Mouse (Mus musculus) E14TG2a.4 (cell line): ENCODE data around the gene Kif12.
A peak's percentile ranks its signal among the peaks of the same experiment; 100 is the strongest.

ENCODE experiments used
- H3K27me3 ChIP-seq: 2 replicates; pipeline ENCODE4 v1.6.1; 2014; ENCODE audit warnings: low read length, control low read depth; ENCODE audit not compliant: insufficient read depth
- H3K36me3 ChIP-seq: 2 replicates; pipeline ENCODE4 v1.6.1; 2014; ENCODE audit warnings: low read length, control low read depth; ENCODE audit not compliant: insufficient read depth
- H3K4me1 ChIP-seq: replicated peaks from 2 replicates; pipeline ENCODE4 v1.6.1; 2014; ENCODE audit warnings: low read depth, low read length, control low read depth
- H3K4me3 ChIP-seq: replicated peaks from 2 replicates; pipeline ENCODE4 v1.5.1; 2014; ENCODE audit warnings: mild to moderate bottlenecking, low read length
- H3K9me3 ChIP-seq: 2 replicates; pipeline ENCODE4 v1.6.1; 2014; ENCODE audit warnings: low read length, control low read depth
- CTCF ChIP-seq: conservative IDR thresholded peaks from 2 replicates; pipeline ENCODE4 v1.5.1; 2014; ENCODE audit warnings: low read length
- NANOG ChIP-seq: IDR thresholded peaks from 2 replicates; pipeline ENCODE4 v1.6.1; 2014; ENCODE audit warnings: borderline replicate concordance, low read length, mixed read lengths
- POU5F1 ChIP-seq: IDR thresholded peaks from 2 replicates; pipeline ENCODE4 v1.6.1; 2014; ENCODE audit warnings: low read length, borderline replicate concordance

The Kif12 gene

GRCm38 (mm10) chr4:63170061-63170460, 1.9 kb downstream of the Kif12 start:
- Histone ChIP-seq H3K36me3 (no peaks in the 10 kb centered on the region), H3K27me3 (peaks cover 81% of the 10 kb centered on the region), H3K4me3 (no peak overlapping the region), H3K4me1 (peaks cover 11% of the 10 kb centered on the region; the same call in 1 of the 2 replicates), H3K9me3 (no peaks in the 10 kb centered on the region; the same call in 1 of the 2 replicates)
- TF ChIP-seq POU5F1 (no peak), CTCF (no peak), NANOG (no peak)

GRCm38 (mm10) chr4:63166323-63166722, 5.6 kb downstream of the Kif12 start:
- TF ChIP-seq POU5F1 (no peak), CTCF (no peak), NANOG (no peak)
- H3K36me3 ChIP-seq = no peaks in the 10 kb centered on the region
- H3K4me1 ChIP-seq = peaks cover 8% of the 10 kb centered on the region; the same call in 1 of the 2 replicates
- peaks cover 61% of the 10 kb centered on the region for H3K27me3 ChIP-seq
- no peaks in the 10 kb centered on the region for H3K9me3 ChIP-seq
- H3K4me3 ChIP-seq = no peak overlapping the region

- Histone ChIP-seq H3K4me1 (peaks cover 2% of the 10 kb centered on the region; the same call in 1 of the 2 replicates), H3K27me3 (peaks cover 55% of the 10 kb centered on the region), H3K4me3 (no peak overlapping the region), H3K9me3 (no peaks in the 10 kb centered on the region), H3K36me3 (no peaks in the 10 kb centered on the region)
- no peak for TF ChIP-seq CTCF
- no peak for TF ChIP-seq NANOG
- TF ChIP-seq POU5F1 = no peak
These were observed 6.3 kb downstream of the Kif12 start for GRCm38 (mm10) chr4:63165636-63166035.

GRCm38 (mm10) chr4:63158961-63159592, 12.9 kb downstream of the Kif12 start:
- TF ChIP-seq CTCF = peak; percentile 49
- TF ChIP-seq POU5F1 = no peak
- Histone ChIP-seq H3K4me1 (0 out of 2 replicates have a peak, but pooled peaks cover 3% of the 10 kb centered on the region), H3K36me3 (no peaks in the 10 kb centered on the region), H3K9me3 (no peaks in the 10 kb centered on the region), H3K27me3 (peaks cover 2% of the 10 kb centered on the region; the same call in 1 of the 2 replicates), H3K4me3 (no peak overlapping the region)

GRCm38 (mm10) chr4:63158192-63158591, 13.7 kb downstream of the Kif12 start:
- H3K4me3 ChIP-seq = no peak overlapping the region
- TF ChIP-seq CTCF (no peak), POU5F1 (no peak), NANOG (no peak)
- H3K27me3 ChIP-seq = peaks cover 2% of the 10 kb centered on the region; the same call in 1 of the 2 replicates
- H3K9me3 ChIP-seq = no peaks in the 10 kb centered on the region
- no peaks in the 10 kb centered on the region for H3K36me3 ChIP-seq
- H3K4me1 ChIP-seq = 0 out of 2 replicates have a peak, but pooled peaks cover 3% of the 10 kb centered on the region

- Histone ChIP-seq H3K4me1 (0 out of 2 replicates have a peak, but pooled peaks cover 3% of the 10 kb centered on the region), H3K9me3 (no peaks in the 10 kb centered on the region), H3K36me3 (no peaks in the 10 kb centered on the region), H3K27me3 (peaks cover 2% of the 10 kb centered on the region; the same call in 1 of the 2 replicates), H3K4me3 (no peak overlapping the region)
- TF ChIP-seq CTCF = no peak
- TF ChIP-seq NANOG = no peak
- TF ChIP-seq POU5F1 = no peak
These were observed 15.0 kb downstream of the Kif12 start for GRCm38 (mm10) chr4:63156726-63157634.

GRCm38 (mm10) chr4:63155596-63155995, 16.3 kb downstream of the Kif12 start:
- Histone ChIP-seq H3K4me3 (no peak overlapping the region), H3K4me1 (0 out of 2 replicates have a peak, but pooled peaks cover 3% of the 10 kb centered on the region), H3K27me3 (peaks cover 2% of the 10 kb centered on the region; the same call in 1 of the 2 replicates), H3K36me3 (no peaks in the 10 kb centered on the region), H3K9me3 (no peaks in the 10 kb centered on the region)
- TF ChIP-seq NANOG (no peak), POU5F1 (no peak), CTCF (no peak)

GRCm38 (mm10) chr4:63154699-63155098, 17.2 kb downstream of the Kif12 start, which contains the start of gene Ambp:
Ambp (minus strand) TSS chr4:63154799.
- Histone ChIP-seq H3K4me3 (no peak within 1 kb of the TSS), H3K36me3 (no peaks in the 10 kb centered on the region), H3K27me3 (peaks cover 2% of the 10 kb centered on the region; the same call in 1 of the 2 replicates), H3K9me3 (no peaks in the 10 kb centered on the region), H3K4me1 (peaks cover 8% of the 10 kb centered on the region; the same call in 1 of the 2 replicates)
- TF ChIP-seq CTCF = no peak
- TF ChIP-seq NANOG = no peak
- TF ChIP-seq POU5F1 = no peak
